Mouse (Mus musculus): ENCODE measurements around the gene Hdac7.

GRCm38 (mm10) chr15:97787799-97788667 is 56.3 kb downstream of the Hdac7 start:
- TF ChIP-seq CTCF (IDR thresholded peaks at IDR 0.05; ENCODE audit: insufficient read depth, low read depth, low read length) (no peak), POLR2A (IDR thresholded peaks at IDR 0.05; ENCODE audit: insufficient read depth, low read depth, low read length) (0 out of 2 replicates have a peak, but pooled peaks have one; percentile 14)

Measured in olfactory bulb, adult 2 months (tissue).